Mouse (Mus musculus) heart, postnatal 0 days (tissue): ENCODE results near the gene Ptgis. TPM values are rescaled to one million over a fixed set of nuclear protein-coding genes. Genes with fewer than 3 reads are reported as not detected.
A peak's percentile ranks its signal among the peaks of the same experiment; 100 is the strongest.

Experiments
- ATAC-seq: fragments of 200-750 bp; cut with Nextera tagmentation; 2 replicates; pipeline ENCODE4 v1.8.0; 2017; ENCODE audit warnings: low read depth, moderate number of reproducible peaks, moderate library complexity; ENCODE audit not compliant: insufficient read depth
- DNase-seq: peaks from one replicate; pipeline ENCODE4 v3.0.0-alpha.2; 2016; ENCODE audit warnings: low spot score
- H3K27ac ChIP-seq: fragments of 300-500 bp; sonication (generic); 2 replicates; pipeline ENCODE4 v1.5.1; 2014; ENCODE audit warnings: low read depth, mild to moderate bottlenecking
- H3K27me3 ChIP-seq: fragments of 300-500 bp; sonication (generic); 2 replicates; pipeline ENCODE4 v1.6.1; 2014; ENCODE audit warnings: low read length, mixed read lengths; ENCODE audit not compliant: control insufficient read depth, insufficient read depth
- H3K36me3 ChIP-seq: fragments of 300-500 bp; sonication (generic); replicated peaks from 2 replicates; pipeline ENCODE4 v1.6.1; 2014; ENCODE audit warnings: low read length, mixed read lengths; ENCODE audit not compliant: control insufficient read depth, insufficient read depth
- H3K4me1 ChIP-seq: fragments of 300-500 bp; sonication (generic); 2 replicates; pipeline ENCODE4 v1.6.1; 2014; ENCODE audit warnings: antibody characterized with exemption; ENCODE audit not compliant: control insufficient read depth, insufficient read depth
- H3K4me2 ChIP-seq: fragments of 300-500 bp; sonication (generic); 2 replicates; pipeline ENCODE4 v1.6.1; 2014; ENCODE audit warnings: low read depth, mild to moderate bottlenecking, low read length, moderate library complexity
- H3K4me3 ChIP-seq: fragments of 300-500 bp; sonication (generic); 2 replicates; pipeline ENCODE4 v1.5.1; 2014; ENCODE audit warnings: low read depth, low read length
- H3K9ac ChIP-seq: fragments of 300-500 bp; sonication (generic); replicated peaks from 2 replicates; pipeline ENCODE4 v1.6.1; 2014; ENCODE audit warnings: low read depth, low read length, mixed read lengths
- H3K9me3 ChIP-seq: fragments of 300-500 bp; sonication (generic); replicated peaks from 2 replicates; pipeline ENCODE4 v1.6.1; 2016; ENCODE audit warnings: low read length; ENCODE audit not compliant: control insufficient read depth
- CTCF ChIP-seq: IDR thresholded peaks from 2 replicates; pipeline ENCODE4 v1.5.1; 2016; ENCODE audit warnings: antibody characterized with exemption, control low read depth, low read depth
- EP300 ChIP-seq: IDR thresholded peaks from 2 replicates; pipeline ENCODE4 v1.6.1; 2016; ENCODE audit warnings: antibody characterized with exemption, low read depth
- WGBS: fragments of 180-500 bp; shearing (Covaris S2); extraction: QIAGEN DNeasy Blood & Tissue Kit; methylation state at CpG from one replicate; pipeline ENCODE4 v1.1.7; 2014; 5-methylcytosine and 5-hydroxymethylcytosine counted together
- polyA plus RNA-seq: library from polyadenylated mRNA; unstranded; fragments of >200 nt; fragmentation: Nextera tagmentation; extraction: Ambion mirVana; gene quantifications from 2 replicates; pipeline ENCODE4 v1.2.1, GENCODE M21; 2015
- total RNA-seq: library from RNA; depleted of rRNA; stranded (reverse); fragments of >200 nt; gene quantifications from 2 replicates; pipeline ENCODE4 v1.2.3, GENCODE M21; 2014; ENCODE audit warnings: low replicate concordance; rRNA removed

Gene Ptgis
- total RNA-seq (38.6 and 60.0 TPM in 2 replicates), polyA plus RNA-seq (20.8 and 22.6 TPM in 2 replicates)

GRCm38 (mm10) chr2:167240008-167240964 lies at the start of gene Ptgis:
TSS of gene Ptgis (minus strand) at chr2:167240604.
- Histone ChIP-seq H3K27me3 (peaks cover 23% of the 10 kb centered on the region), H3K4me2 (peak within 1 kb of the TSS; percentile 75), H3K9me3 (no peaks in the 10 kb centered on the region; the same call in 1 of the 2 replicates), H3K9ac (peak within 1 kb of the TSS; percentile 68), H3K4me3 (peak within 1 kb of the TSS; percentile 54), H3K36me3 (no peaks in the 10 kb centered on the region), H3K27ac (peak within 1 kb of the TSS; percentile 67), H3K4me1 (no peaks in the 10 kb centered on the region)
- TF ChIP-seq EP300 (no peak), CTCF (no peak)
- peak; percentile 50 for ATAC-seq
- 5% methylated on average over 42 of the region's 45 CpGs for WGBS
- DNase-seq = no peak

- no peak overlapping the region for H3K4me3 ChIP-seq
- no peak overlapping the region for H3K27ac ChIP-seq
- TF ChIP-seq EP300 (no peak), CTCF (no peak)
- no peaks in the 10 kb centered on the region for H3K9me3 ChIP-seq
- DNase-seq = no peak
- no peak overlapping the region for H3K9ac ChIP-seq
- H3K36me3 ChIP-seq = no peaks in the 10 kb centered on the region
- no peak overlapping the region for H3K4me2 ChIP-seq
- no peak for ATAC-seq
- 0 out of 2 replicates have a peak, but pooled peaks cover 5% of the 10 kb centered on the region for H3K27me3 ChIP-seq
- no peaks in the 10 kb centered on the region for H3K4me1 ChIP-seq
- WGBS = 85% methylated on average over 13 of the region's 13 CpGs
These were observed 41.1 kb upstream of the Ptgis start for GRCm38 (mm10) chr2:167281461-167281860.

- Histone ChIP-seq H3K36me3 (no peaks in the 10 kb centered on the region), H3K9me3 (no peaks in the 10 kb centered on the region), H3K9ac (no peak overlapping the region), H3K27me3 (0 out of 2 replicates have a peak, but pooled peaks cover 5% of the 10 kb centered on the region), H3K4me1 (no peaks in the 10 kb centered on the region), H3K4me2 (no peak overlapping the region), H3K4me3 (no peak overlapping the region), H3K27ac (no peak overlapping the region)
- DNase-seq = no peak
- no peak for ATAC-seq
- TF ChIP-seq CTCF = no peak
- no peak for TF ChIP-seq EP300
- WGBS = 70% methylated on average over 4 of the region's 4 CpGs
These were observed 40.5 kb upstream of the Ptgis start for GRCm38 (mm10) chr2:167280986-167281310.

- 0 out of 2 replicates have a peak, but pooled peaks have one; percentile 55 for ATAC-seq
These were observed 39.9 kb upstream of the Ptgis start for GRCm38 (mm10) chr2:167280090-167280985.

More at GRCm38 (mm10) chr2:167280090-167280985, 39.9 kb upstream of the Ptgis start:
- TF ChIP-seq CTCF (peak; percentile 97), EP300 (no peak)
- 0 out of 2 replicates have a peak, but pooled peaks cover 5% of the 10 kb centered on the region for H3K27me3 ChIP-seq
- H3K36me3 ChIP-seq = no peaks in the 10 kb centered on the region
- WGBS = 37% methylated on average over 26 of the region's 26 CpGs
- H3K4me3 ChIP-seq = no peak overlapping the region
- H3K4me2 ChIP-seq = no peak overlapping the region
- H3K9me3 ChIP-seq = no peaks in the 10 kb centered on the region
- H3K9ac ChIP-seq = no peak overlapping the region
- no peak overlapping the region for H3K27ac ChIP-seq
- no peaks in the 10 kb centered on the region for H3K4me1 ChIP-seq
- DNase-seq = peak; percentile 62
